Mouse (Mus musculus) monocyte, adult 5-6 weeks (primary cell): ENCODE results near the gene Itpr1. TPM values are rescaled to one million over a fixed set of nuclear protein-coding genes. Genes with fewer than 3 reads are reported as not detected.

Experiments used
- ATAC-seq: fragments of 153-309, 156-312 bp; replicated peaks from 2 replicates; pipeline ENCODE4 v1.8.0; 2017; ENCODE audit warnings: mild to moderate bottlenecking; ENCODE audit not compliant: low TSS enrichment, insufficient number of reproducible peaks, severe bottlenecking, poor library complexity, low FRiP score
- total RNA-seq: library from RNA; stranded (forward); fragments of 200-1000, 200-491, 200-594 nt; gene quantifications from 3 replicates; pipeline ENCODE4 v1.2.3, GENCODE M21; 2017

Gene Itpr1
- total RNA-seq, 1 experiment from 2014 or later: 89.4 TPM

- no peak for ATAC-seq
Measured at GRCm38 (mm10) chr6:108211896-108212880, 708 bp upstream of the Itpr1 start.

GRCm38 (mm10) chr6:108213481-108214293 lies 791 bp downstream of the Itpr1 start:
- ATAC-seq: no peak

GRCm38 (mm10) chr6:108214294-108214925 lies 1.5 kb downstream of the Itpr1 start:
- ATAC-seq: no peak

DNA sequence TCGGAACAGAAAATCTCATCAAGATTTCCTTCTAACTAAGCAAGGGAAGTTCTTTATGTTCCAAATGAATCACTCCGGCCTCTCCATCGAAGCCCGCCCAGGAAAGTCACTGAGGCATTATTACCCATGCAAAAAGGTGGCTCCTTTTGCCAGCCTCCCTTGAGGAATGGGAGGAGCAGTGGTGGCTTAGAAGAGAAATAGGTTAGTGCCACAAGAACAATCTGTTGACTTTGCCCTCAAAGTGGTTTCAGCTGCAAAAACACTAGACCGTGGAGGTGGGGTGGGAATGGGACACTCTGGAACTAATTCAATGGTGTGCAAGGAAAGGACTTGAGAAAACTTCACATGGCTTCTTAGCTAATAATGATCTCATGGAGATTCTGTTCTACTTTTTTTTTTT lies 3.2 kb downstream of the Itpr1 start:
- no peak for ATAC-seq

DNA sequence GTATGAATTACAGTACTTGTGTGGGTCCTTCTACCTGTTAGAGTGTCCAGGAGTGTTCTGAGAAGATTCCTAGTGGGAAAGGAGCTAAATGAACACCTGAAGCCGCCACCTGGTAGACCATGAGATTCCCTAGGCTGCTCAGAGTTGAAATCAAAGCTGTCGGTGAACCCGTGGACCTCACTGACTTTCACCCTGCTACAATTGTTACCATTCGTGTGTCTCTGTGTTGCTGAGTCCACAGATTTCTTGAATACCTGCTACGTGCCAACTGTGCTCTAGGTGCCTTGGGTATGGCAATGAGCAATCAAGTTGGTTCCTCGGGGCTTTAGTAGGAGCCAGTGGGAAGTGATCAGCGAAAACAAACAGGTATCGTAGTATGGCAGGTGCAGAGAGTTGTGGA lies 3.9 kb downstream of the Itpr1 start:
- no peak for ATAC-seq

- ATAC-seq: no peak
Measured at GRCm38 (mm10) chr6:108217987-108218386, 5.1 kb downstream of the Itpr1 start.

DNA sequence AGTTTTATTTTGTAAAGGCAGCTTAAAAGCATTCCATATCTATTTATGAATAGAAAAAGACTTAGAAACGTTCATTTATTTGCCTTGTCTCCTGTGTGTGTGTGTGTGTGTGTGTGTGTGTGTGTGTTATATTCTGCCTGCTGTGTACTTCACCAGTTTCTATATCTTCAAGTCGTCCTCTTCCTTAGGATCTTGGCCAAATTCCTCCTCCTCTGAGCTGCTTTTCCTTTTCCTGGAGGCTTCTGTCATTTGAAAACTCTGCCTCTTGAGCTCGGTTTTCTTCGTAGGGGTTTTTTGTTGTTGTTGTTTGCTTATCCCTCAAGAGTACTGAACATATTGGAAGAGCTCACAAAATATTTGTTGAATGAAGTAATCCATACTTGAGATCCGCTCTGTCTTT lies 9.5 kb downstream of the Itpr1 start:
- no peak for ATAC-seq

- 0 out of 2 replicates have a peak, but pooled peaks have one; percentile 56 for ATAC-seq
Measured at GRCm38 (mm10) chr6:108222875-108223274, 10.0 kb downstream of the Itpr1 start.

DNA sequence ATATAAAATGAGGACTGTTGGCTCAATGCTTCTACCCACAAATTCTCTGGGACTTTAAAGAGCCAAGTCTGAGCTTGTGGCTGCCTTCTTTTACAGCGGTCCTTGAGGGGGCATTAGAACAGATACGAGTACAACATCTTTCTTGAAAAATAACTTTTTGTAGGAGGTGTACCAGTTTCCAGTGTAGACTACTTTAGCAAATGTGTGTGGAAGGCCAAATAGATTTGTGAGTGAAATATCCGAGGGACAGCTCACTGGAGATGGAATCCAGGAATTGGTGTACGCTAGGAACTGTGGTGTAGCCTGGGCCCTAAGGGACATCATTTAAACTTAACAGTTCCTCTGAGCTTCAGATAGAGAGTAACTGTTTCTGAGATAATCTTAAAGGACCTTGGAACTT lies 11.5 kb downstream of the Itpr1 start:
- no peak for ATAC-seq

DNA sequence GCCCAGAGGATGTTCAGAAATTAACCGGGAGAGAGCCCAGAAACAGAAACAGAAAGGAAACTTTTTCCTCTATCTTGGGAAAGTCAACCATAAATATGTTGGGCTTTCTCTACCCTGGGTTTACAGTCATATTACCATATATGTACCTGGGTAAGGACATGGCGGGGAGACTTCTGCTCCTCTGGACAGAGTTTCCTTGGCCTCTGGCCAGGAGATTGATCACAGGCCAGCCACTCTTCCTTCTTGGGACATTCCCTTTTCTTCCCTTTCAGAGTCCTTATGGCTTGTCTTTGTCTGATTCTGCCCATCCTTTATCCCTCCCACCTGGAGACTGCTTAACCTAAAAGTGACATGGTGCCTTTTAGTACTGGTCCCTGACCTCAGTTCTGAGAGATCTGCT lies 12.1 kb downstream of the Itpr1 start:
- no peak for ATAC-seq

- no peak for ATAC-seq
Measured at GRCm38 (mm10) chr6:108226230-108226629, 13.3 kb downstream of the Itpr1 start.

GRCm38 (mm10) chr6:108227461-108227860 lies 14.6 kb downstream of the Itpr1 start:
- ATAC-seq: no peak

DNA sequence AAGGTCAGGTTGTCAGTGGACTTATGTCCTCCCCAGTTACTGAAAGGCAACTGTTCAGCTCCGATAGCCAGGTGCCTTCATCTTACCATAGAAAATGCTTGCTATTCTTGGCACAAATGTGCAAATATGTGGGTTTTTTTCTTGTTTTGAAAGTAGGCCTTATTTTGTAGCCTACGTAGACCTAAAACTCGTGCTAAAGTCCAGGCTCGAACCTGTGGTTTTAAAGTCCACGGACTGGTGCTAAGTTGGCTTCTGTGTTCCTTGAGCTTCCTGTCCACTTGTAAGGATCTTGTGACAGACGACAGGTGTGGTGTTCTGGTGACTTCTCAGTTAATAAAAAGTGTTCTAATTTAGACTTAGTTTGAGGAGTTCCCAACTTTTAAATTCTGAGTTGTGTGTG lies 15.2 kb downstream of the Itpr1 start:
- no peak for ATAC-seq

- no peak for ATAC-seq
Measured at GRCm38 (mm10) chr6:108228601-108229000, 15.7 kb downstream of the Itpr1 start.

DNA sequence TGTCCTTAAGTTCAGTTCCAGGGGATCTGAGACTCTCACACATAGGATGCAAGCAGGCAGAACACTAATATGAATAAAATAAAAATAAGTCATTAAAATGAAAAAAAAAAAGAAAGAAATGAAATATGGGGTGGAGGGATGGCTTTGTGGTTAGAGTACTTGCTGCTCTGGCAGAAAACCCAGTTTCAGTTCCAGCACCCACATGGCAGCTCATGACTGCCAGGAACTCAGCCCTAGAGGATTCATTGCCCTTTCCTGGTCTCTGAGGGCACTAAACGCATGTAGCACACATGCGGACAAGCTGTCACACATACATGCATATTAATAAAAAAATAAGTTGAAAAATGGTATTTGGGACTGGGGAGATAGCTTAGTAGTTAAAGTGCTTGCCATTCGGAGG lies 17.7 kb downstream of the Itpr1 start:
- no peak for ATAC-seq

DNA sequence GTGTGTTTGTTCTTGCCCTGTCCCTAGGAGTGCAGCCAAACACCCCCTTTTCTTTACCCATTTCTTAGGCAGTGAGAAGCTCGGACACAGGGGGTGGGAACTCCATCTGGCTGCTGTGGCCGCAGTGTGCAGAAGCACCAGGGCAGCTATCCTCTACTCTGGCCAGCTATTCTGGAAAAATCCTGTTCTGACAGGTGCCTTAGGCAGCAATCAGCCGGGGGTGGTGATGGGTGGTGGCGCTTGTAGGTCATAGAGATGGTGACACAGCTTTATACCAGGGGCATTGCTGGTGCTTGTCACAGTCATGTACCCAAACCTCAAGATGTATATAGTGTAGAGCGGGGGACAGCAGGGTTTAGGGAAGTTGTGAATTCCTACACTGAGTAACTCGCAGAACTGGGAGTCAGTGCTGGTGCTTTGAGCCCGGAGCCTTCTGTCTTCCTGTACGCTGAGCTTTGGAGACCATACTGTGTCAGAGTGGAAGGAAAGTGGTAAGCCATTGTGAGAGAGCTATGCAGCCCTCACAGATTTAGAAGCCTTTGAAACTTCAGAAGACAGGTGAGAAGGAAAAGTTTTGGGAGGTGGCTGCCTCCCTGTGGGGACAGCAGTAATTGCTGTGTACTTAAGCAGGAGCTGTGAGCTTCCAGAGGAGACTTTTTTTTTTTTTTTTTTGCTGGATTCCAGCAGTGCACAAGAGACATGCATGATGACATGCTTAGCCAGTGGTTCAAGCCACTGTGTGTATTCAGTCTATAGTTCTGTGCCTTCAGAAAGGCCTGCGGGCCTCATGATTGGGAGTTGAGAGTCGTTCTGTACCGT lies 19.2 kb downstream of the Itpr1 start:
- peak; percentile 34; the same call in 1 of the 2 replicates for ATAC-seq

- ATAC-seq: no peak
Measured at GRCm38 (mm10) chr6:108233070-108233469, 20.2 kb downstream of the Itpr1 start.

GRCm38 (mm10) chr6:108234536-108234935 lies 21.6 kb downstream of the Itpr1 start:
- no peak for ATAC-seq
